Mouse (Mus musculus) limb, embryonic 11.5 days (tissue): ENCODE data around the gene Chst11. TPM values are rescaled to one million over a fixed set of nuclear protein-coding genes. Genes with fewer than 3 reads are reported as not detected.

ENCODE experiments used
- ATAC-seq: fragments of 200-750 bp; cut with Nextera tagmentation; 2 replicates; pipeline ENCODE4 v1.8.0; 2017; ENCODE audit warnings: low read depth; ENCODE audit not compliant: insufficient number of reproducible peaks, low FRiP score, low TSS enrichment
- DNase-seq: peaks from one replicate; pipeline ENCODE4 v3.0.0-alpha.2; 2015; ENCODE audit warnings: low spot score
- H3K27ac ChIP-seq: fragments of 300-500 bp; sonication (generic); replicated peaks from 2 replicates; pipeline ENCODE4 v1.5.1; 2014; ENCODE audit warnings: low read depth, mild to moderate bottlenecking, low read length
- H3K27me3 ChIP-seq: fragments of 300-500 bp; sonication (generic); 2 replicates; pipeline ENCODE4 v1.6.1; 2014; ENCODE audit warnings: mild to moderate bottlenecking, low read length, mixed read lengths; ENCODE audit not compliant: control insufficient read depth, insufficient read depth
- H3K36me3 ChIP-seq: fragments of 300-500 bp; sonication (generic); 2 replicates; pipeline ENCODE4 v1.6.1; 2014; ENCODE audit warnings: mild to moderate bottlenecking, low read length, moderate library complexity, mixed read lengths; ENCODE audit not compliant: control insufficient read depth, insufficient read depth
- H3K4me1 ChIP-seq: fragments of 300-500 bp; sonication (generic); 2 replicates; pipeline ENCODE4 v1.6.1; 2014; ENCODE audit warnings: low read length, mixed read lengths; ENCODE audit not compliant: control insufficient read depth, insufficient read depth
- H3K4me2 ChIP-seq: fragments of 300-500 bp; sonication (generic); 2 replicates; pipeline ENCODE4 v1.6.1; 2014; ENCODE audit warnings: low read depth, mild to moderate bottlenecking, moderate library complexity; ENCODE audit not compliant: severe bottlenecking
- H3K4me3 ChIP-seq: fragments of 300-500 bp; sonication (generic); 2 replicates; pipeline ENCODE4 v1.5.1; 2014; ENCODE audit warnings: low read depth, low read length
- H3K9ac ChIP-seq: fragments of 300-500 bp; sonication (generic); 2 replicates; pipeline ENCODE4 v1.6.1; 2014; ENCODE audit warnings: mild to moderate bottlenecking, low read length
- H3K9me3 ChIP-seq: fragments of 300-500 bp; sonication (generic); 2 replicates; pipeline ENCODE4 v1.6.1; 2016; ENCODE audit warnings: low read length; ENCODE audit not compliant: control insufficient read depth
- WGBS: fragments of 180-500 bp; shearing (Covaris S2); extraction: QIAGEN DNeasy Blood & Tissue Kit; methylation state at CpG from one replicate; pipeline ENCODE4 v1.1.7; 2014; 5-methylcytosine and 5-hydroxymethylcytosine counted together
- polyA plus RNA-seq: library from polyadenylated mRNA; unstranded; fragments of >200 nt; fragmentation: Nextera tagmentation; extraction: Ambion mirVana; gene quantifications from 2 replicates; pipeline ENCODE4 v1.2.1, GENCODE M21; 2014

The Chst11 gene
- polyA plus RNA-seq, 1 experiment from 2014 or later = 3.0 TPM

DNA sequence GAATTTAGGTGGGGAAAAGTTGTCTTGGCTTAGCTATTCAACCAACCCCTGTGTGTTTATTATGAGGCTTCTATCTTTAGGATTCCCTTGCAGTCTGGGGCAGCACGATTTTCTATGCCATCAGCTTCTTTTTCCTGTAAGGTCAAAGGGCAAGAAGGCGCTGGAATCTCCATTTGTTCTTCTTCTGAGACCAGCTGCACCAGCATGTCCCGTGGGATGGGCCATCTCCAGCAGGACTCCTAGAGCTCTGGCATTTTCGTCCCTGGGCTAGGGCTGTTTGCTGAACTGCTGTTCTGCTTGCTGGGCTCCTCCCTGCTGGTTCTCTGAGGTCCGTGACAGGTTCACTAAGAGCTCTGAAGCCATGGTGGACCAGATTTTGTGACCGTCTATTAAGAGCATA, 45.6 kb downstream of the Chst11 start:
- Histone ChIP-seq H3K4me2 (no peak overlapping the region), H3K36me3 (no peaks in the 10 kb centered on the region), H3K9me3 (no peaks in the 10 kb centered on the region), H3K4me1 (peaks cover 11% of the 10 kb centered on the region; the same call in 1 of the 2 replicates), H3K4me3 (no peak overlapping the region), H3K27ac (no peak overlapping the region), H3K9ac (no peak overlapping the region), H3K27me3 (no peaks in the 10 kb centered on the region)
- no peak for ATAC-seq
- 50% methylated on average over 6 of the region's 6 CpGs for WGBS
- DNase-seq = no peak

- Histone ChIP-seq H3K4me2 (no peak overlapping the region), H3K4me1 (peaks cover 11% of the 10 kb centered on the region; the same call in 1 of the 2 replicates), H3K9me3 (no peaks in the 10 kb centered on the region), H3K4me3 (no peak overlapping the region), H3K36me3 (no peaks in the 10 kb centered on the region), H3K27ac (no peak overlapping the region), H3K9ac (no peak overlapping the region), H3K27me3 (no peaks in the 10 kb centered on the region)
- no peak for DNase-seq
- WGBS = 86% methylated on average over 4 of the region's 4 CpGs
- no peak for ATAC-seq
These were observed 46.3 kb downstream of the Chst11 start for GRCm38 (mm10) chr10:83031561-83031960.

- Histone ChIP-seq H3K4me1 (peaks cover 11% of the 10 kb centered on the region; the same call in 1 of the 2 replicates), H3K4me3 (no peak overlapping the region), H3K27me3 (no peaks in the 10 kb centered on the region), H3K27ac (no peak overlapping the region), H3K4me2 (no peak overlapping the region), H3K9ac (no peak overlapping the region), H3K9me3 (no peaks in the 10 kb centered on the region), H3K36me3 (no peaks in the 10 kb centered on the region)
- DNase-seq (no peak), ATAC-seq (no peak)
- 53% methylated on average over 10 of the region's 10 CpGs for WGBS
These were observed 47.3 kb downstream of the Chst11 start for GRCm38 (mm10) chr10:83032559-83032958.

DNA sequence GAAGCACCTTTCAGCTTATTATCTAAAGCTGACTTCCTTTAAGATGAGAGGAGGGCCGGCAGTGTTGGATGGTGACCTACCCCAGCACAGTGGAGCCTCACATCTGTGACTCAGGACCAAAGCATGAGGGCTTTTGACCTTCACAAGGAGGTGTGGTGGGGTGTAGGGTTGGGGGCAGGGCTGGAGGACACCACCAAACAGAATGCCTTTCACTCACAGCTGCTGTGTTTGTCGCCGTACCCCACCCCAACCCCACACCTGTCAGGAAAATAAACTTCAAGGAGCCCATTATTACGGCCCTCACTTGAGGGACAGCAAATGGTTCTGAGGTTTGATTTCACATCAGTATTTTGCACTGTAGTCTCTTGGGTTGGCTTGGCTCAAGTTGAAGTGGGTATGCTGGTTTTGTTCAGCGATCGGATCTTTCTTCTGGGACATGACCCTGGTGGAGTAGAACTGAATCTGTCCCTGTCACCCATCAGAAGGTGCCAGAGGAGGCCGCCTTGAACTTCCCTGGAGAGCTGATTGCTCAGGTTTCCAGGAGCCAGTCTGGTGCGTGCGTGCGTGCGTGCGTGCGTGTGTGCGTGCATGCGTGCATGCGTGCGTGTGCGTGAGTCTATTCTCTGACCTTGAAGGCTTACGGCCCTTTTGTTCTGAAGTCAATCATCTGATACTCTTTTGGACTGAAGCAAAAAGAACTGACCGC, 51.2 kb downstream of the Chst11 start:
- H3K27ac ChIP-seq = no peak overlapping the region
- H3K36me3 ChIP-seq = no peaks in the 10 kb centered on the region
- H3K9me3 ChIP-seq = no peaks in the 10 kb centered on the region
- H3K4me1 ChIP-seq = peaks cover 11% of the 10 kb centered on the region; the same call in 1 of the 2 replicates
- no peak overlapping the region for H3K9ac ChIP-seq
- no peak overlapping the region for H3K4me3 ChIP-seq
- ATAC-seq = no peak
- H3K27me3 ChIP-seq = no peaks in the 10 kb centered on the region
- H3K4me2 ChIP-seq = no peak overlapping the region
- no peak for DNase-seq
- 88% methylated on average over 20 of the region's 20 CpGs for WGBS

- Histone ChIP-seq H3K27ac (no peak overlapping the region), H3K4me1 (peaks cover 12% of the 10 kb centered on the region), H3K4me3 (no peak overlapping the region), H3K9me3 (no peaks in the 10 kb centered on the region), H3K27me3 (no peaks in the 10 kb centered on the region), H3K9ac (no peak overlapping the region), H3K4me2 (no peak overlapping the region), H3K36me3 (no peaks in the 10 kb centered on the region)
- ATAC-seq (no peak), DNase-seq (no peak)
- 87% methylated on average over 9 of the region's 9 CpGs for WGBS
These were observed 52.9 kb downstream of the Chst11 start for GRCm38 (mm10) chr10:83038166-83038565.

GRCm38 (mm10) chr10:83039414-83039813, 54.1 kb downstream of the Chst11 start:
- no peak overlapping the region for H3K4me2 ChIP-seq
- no peaks in the 10 kb centered on the region for H3K36me3 ChIP-seq
- 80% methylated on average over 10 of the region's 10 CpGs for WGBS
- peaks cover 21% of the 10 kb centered on the region for H3K4me1 ChIP-seq
- no peak overlapping the region for H3K9ac ChIP-seq
- no peaks in the 10 kb centered on the region for H3K9me3 ChIP-seq
- no peaks in the 10 kb centered on the region for H3K27me3 ChIP-seq
- DNase-seq = no peak
- no peak overlapping the region for H3K27ac ChIP-seq
- H3K4me3 ChIP-seq = no peak overlapping the region
- no peak for ATAC-seq

DNA sequence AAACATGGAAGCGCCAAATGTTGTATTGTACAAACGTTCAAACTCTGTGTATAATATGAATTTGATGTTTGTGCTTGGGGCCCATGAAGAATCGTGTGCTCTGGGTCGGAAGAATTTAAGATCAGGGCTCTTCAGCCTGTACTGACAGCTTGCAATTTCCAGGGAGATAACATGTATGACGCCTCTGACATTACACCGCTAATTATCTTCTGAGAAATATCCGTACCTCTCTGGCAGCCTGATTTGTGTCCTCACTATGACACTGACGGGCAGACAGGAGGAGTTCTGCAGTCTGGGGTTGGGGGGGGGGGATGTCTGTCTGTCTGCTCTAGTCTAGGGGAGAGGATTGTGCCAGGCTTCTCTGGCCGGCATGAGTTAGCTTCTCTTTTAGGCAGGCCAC, 56.6 kb downstream of the Chst11 start:
- Histone ChIP-seq H3K36me3 (no peaks in the 10 kb centered on the region), H3K4me2 (no peak overlapping the region), H3K27ac (no peak overlapping the region), H3K4me3 (no peak overlapping the region), H3K9me3 (no peaks in the 10 kb centered on the region), H3K4me1 (peaks cover 21% of the 10 kb centered on the region), H3K27me3 (no peaks in the 10 kb centered on the region), H3K9ac (no peak overlapping the region)
- 63% methylated on average over 9 of the region's 9 CpGs for WGBS
- DNase-seq = no peak
- no peak for ATAC-seq

DNA sequence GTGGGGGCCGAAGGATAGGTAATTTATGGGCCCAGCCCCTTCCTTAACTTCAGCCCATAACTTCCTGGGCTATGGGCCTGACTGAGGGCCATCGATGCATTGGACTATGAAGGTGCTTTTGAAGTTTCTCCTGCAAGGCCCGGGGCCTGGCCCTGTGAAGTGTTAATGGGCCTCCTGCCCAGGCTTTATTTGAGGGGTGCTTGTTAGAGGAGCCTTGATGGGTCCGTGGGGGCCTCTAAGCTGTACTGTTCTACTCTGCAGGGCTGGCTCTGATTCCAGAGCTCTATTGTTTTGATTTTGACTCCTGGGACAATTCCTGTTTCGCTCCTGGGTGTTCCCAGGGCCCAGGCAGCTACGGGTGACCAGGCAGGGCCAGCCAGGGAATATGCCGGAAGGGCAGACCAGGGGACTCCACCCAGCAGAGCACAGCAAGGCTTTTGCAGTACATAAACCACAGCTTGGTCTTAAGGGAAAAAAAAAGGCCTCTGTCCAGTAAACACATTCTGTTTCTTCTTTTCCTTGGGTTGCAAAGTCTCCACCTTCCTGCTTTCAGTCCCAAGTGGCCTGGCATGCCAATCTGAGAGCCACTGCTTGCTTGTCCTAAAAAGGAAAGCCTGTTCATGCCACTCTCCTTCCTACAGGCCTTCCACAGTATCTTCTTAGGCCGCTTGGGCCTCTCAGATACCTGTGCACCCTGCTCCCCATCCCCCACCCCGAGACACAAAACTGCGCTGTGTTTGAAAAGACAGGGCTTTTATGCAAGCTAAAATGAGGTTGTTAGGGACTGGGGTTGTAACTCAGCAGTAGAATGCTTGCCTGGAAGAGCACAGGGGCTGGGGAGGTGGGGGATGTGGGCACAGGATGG, 57.5 kb downstream of the Chst11 start:
- peak overlapping the region; percentile 59 for H3K27ac ChIP-seq
- WGBS = 18% methylated on average over 10 of the region's 10 CpGs

More for the DNA sequence above, 57.5 kb downstream of the Chst11 start:
- Histone ChIP-seq H3K9me3 (no peaks in the 10 kb centered on the region), H3K4me2 (0 out of 2 replicates have a peak overlapping the region, but pooled peaks have one; percentile 18), H3K4me1 (peaks cover 21% of the 10 kb centered on the region), H3K27me3 (no peaks in the 10 kb centered on the region), H3K9ac (no peak overlapping the region), H3K4me3 (no peak overlapping the region), H3K36me3 (no peaks in the 10 kb centered on the region)
- DNase-seq = peak; percentile 77
- ATAC-seq = peak; percentile 83
